Mouse (Mus musculus) midbrain, embryonic 16.5 days (tissue): ENCODE measurements around the gene Cutal. TPM values are rescaled to one million over a fixed set of nuclear protein-coding genes. Genes with fewer than 3 reads are reported as not detected.

ENCODE experiments used
- polyA plus RNA-seq: library from polyadenylated mRNA; unstranded; fragments of >200 nt; fragmentation: Nextera tagmentation; extraction: Ambion mirVana; gene quantifications from 2 replicates; pipeline ENCODE4 v1.2.1, GENCODE M21; 2015

The Cutal gene
- polyA plus RNA-seq, 1 experiment from 2014 or later: 0.28 TPM

Other genes with a start within 250 kb of the Cutal start
- gene Gapvd1, start 119.2 kb upstream of the Cutal start, polyA plus RNA-seq: 107 and 113 TPM in 2 replicates
- 420 and 450 TPM in 2 replicates for gene Hspa5, start 102.4 kb upstream of the Cutal start, polyA plus RNA-seq
- gene Rabepk, start 74.5 kb upstream of the Cutal start, polyA plus RNA-seq: 24.5 and 27.4 TPM in 2 replicates
- gene Fbxw2, start 48.1 kb upstream of the Cutal start, polyA plus RNA-seq: 102 and 106 TPM in 2 replicates
- not detected in 2 replicates for gene Gm34653, start 41.4 kb upstream of the Cutal start, polyA plus RNA-seq
- gene Psmd5, start 572 bp downstream of the Cutal start, polyA plus RNA-seq: 98.8 and 110 TPM in 2 replicates
- 1.4 and 2.0 TPM in 2 replicates for gene Phf19, start 39.6 kb downstream of the Cutal start, polyA plus RNA-seq
- gene Traf1, start 87.4 kb downstream of the Cutal start, polyA plus RNA-seq: 2.8 and 4.9 TPM in 2 replicates
- gene Hc, start 187.0 kb downstream of the Cutal start, polyA plus RNA-seq: 1.1 TPM in 2 replicates
- gene AI182371, start 227.1 kb downstream of the Cutal start, polyA plus RNA-seq: 0.41 and 0.80 TPM in 2 replicates
- 10.6 TPM in 2 replicates for gene Cntrl, start 235.1 kb downstream of the Cutal start, polyA plus RNA-seq